Mouse (Mus musculus): Measurements from ENCODE around the gene Skint1. TPM values are rescaled to one million over a fixed set of nuclear protein-coding genes. Genes with fewer than 3 reads are reported as not detected.
"Not testable (repeated sequence)": the region's sequence is repeated elsewhere in the genome, so short reads cannot be mapped to it uniquely, and the experiment has no call there.

Gene Skint1
- not detected in 2 replicates for polyA plus RNA-seq (2014; fragmentation: Nextera tagmentation; extraction: Ambion mirVana)

DNA sequence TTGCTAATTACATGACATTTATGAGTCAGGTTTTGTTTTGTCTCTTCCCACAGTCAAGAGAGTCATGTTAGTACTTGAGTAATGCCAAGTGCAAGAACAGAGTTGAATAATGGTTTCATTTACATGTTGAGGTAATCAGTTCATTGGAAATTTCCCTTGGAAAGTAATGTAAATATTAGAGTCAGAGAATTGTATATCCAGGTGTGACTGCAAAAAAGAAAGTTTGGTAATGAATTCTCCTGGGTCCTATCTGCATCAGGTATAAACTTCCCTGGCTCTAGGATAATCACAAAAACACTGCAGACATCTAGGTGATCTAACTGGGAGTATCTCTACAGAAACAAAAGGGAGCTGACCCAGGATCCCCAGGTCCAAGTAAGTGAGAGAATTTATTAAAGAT is at the start of gene Skint1:
Gene Skint1 (plus strand): TSS at position 301 of the 400 bp plus-strand sequence.
- Histone ChIP-seq H3K36me3 (ENCODE audit: control insufficient read depth, insufficient read depth, low read length) (no peaks in the 10 kb centered on the region), H3K27ac (replicated peaks; ENCODE audit: low read depth, low read length) (no peak within 1 kb of the TSS), H3K4me2 (ENCODE audit: low read length) (no peak within 1 kb of the TSS), H3K4me1 (ENCODE audit: control insufficient read depth, insufficient read depth, low read length) (no peaks in the 10 kb centered on the region), H3K4me3 (replicated peaks; ENCODE audit: low read depth, low read length) (no peak within 1 kb of the TSS), H3K9ac (replicated peaks; ENCODE audit: low read length) (no peak within 1 kb of the TSS), H3K9me3 (ENCODE audit: control insufficient read depth, low read length) (no peaks in the 10 kb centered on the region), H3K27me3 (ENCODE audit: control insufficient read depth, insufficient read depth, low read length) (no peaks in the 10 kb centered on the region)
- no peak for ATAC-seq (ENCODE audit: low FRiP score, low TSS enrichment)
- no peak for DNase-seq

DNA sequence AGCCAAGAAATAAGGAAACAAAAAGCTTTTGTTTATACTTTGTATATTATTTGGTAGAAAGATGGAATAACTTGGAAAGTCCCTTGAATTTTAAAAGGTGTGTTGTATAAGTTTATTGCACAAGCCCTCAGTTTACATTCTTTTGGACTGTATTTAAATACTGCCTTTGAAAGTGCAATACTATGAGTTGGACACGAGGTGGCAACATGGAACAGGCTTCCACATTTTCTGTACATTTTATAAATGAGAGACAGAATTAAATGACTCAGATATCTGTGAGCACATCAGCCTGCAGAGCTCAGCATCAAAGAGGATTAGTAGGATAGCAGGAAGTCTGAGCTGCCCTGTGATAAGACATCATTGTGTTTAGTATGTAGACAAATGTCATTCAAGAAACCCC is 44.8 kb upstream of the Skint1 start:
- 30% methylated on average over 1 of the region's 1 CpGs for WGBS
- DNase-seq = peak; percentile 7

DNA sequence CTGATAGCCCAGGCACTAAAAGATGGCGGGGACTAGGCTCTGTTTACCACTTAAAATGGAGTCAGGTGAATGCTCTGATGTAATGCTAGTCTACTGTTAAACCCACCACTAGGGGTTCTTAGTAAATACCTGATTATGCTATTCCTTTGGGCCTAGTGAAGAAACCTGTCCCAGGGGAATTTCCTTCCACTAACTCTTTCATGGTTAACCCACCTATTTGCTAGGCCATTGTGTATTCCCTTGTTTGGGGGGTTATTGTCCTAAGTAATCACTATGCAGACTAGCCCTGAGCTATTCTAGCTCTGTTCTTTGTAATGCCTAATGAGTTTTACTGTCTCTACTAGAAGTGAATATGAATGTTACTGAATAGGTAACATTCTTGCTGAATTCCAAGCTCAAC is 42.8 kb upstream of the Skint1 start:
- 82% methylated on average over 1 of the region's 1 CpGs for WGBS
- DNase-seq; H3K9ac ChIP-seq (replicated peaks; ENCODE audit: low read length); H3K4me2 ChIP-seq (ENCODE audit: low read length); H3K4me3 ChIP-seq (replicated peaks; ENCODE audit: low read depth, low read length); ATAC-seq (ENCODE audit: low FRiP score, low TSS enrichment); H3K9me3 ChIP-seq (ENCODE audit: control insufficient read depth, low read length); H3K27ac ChIP-seq (replicated peaks; ENCODE audit: low read depth, low read length); H3K27me3 ChIP-seq (ENCODE audit: control insufficient read depth, insufficient read depth, low read length); H3K4me1 ChIP-seq (ENCODE audit: control insufficient read depth, insufficient read depth, low read length); H3K36me3 ChIP-seq (ENCODE audit: control insufficient read depth, insufficient read depth, low read length): not testable (repeated sequence)

More for the DNA sequence above, 44.8 kb upstream of the Skint1 start:
- H3K27me3 ChIP-seq (ENCODE audit: control insufficient read depth, insufficient read depth, low read length) = no peaks in the 10 kb centered on the region
- no peak overlapping the region for H3K9ac ChIP-seq (replicated peaks; ENCODE audit: low read length)
- H3K36me3 ChIP-seq (ENCODE audit: control insufficient read depth, insufficient read depth, low read length) = no peaks in the 10 kb centered on the region
- no peak overlapping the region for H3K4me2 ChIP-seq (ENCODE audit: low read length)
- no peak overlapping the region for H3K27ac ChIP-seq (replicated peaks; ENCODE audit: low read depth, low read length)
- H3K9me3 ChIP-seq (ENCODE audit: control insufficient read depth, low read length) = no peaks in the 10 kb centered on the region
- H3K4me3 ChIP-seq (replicated peaks; ENCODE audit: low read depth, low read length) = no peak overlapping the region
- no peak for ATAC-seq (ENCODE audit: low FRiP score, low TSS enrichment)
- H3K4me1 ChIP-seq (ENCODE audit: control insufficient read depth, insufficient read depth, low read length) = no peaks in the 10 kb centered on the region

GRCm38 (mm10) chr4:111963669-111964068 is 42.4 kb upstream of the Skint1 start:
- Histone ChIP-seq H3K27ac (replicated peaks; ENCODE audit: low read depth, low read length) (no peak overlapping the region), H3K9ac (replicated peaks; ENCODE audit: low read length) (no peak overlapping the region), H3K36me3 (ENCODE audit: control insufficient read depth, insufficient read depth, low read length) (no peaks in the 10 kb centered on the region), H3K4me1 (ENCODE audit: control insufficient read depth, insufficient read depth, low read length) (no peaks in the 10 kb centered on the region), H3K9me3 (ENCODE audit: control insufficient read depth, low read length) (no peaks in the 10 kb centered on the region), H3K4me3 (replicated peaks; ENCODE audit: low read depth, low read length) (no peak overlapping the region), H3K4me2 (ENCODE audit: low read length) (no peak overlapping the region), H3K27me3 (ENCODE audit: control insufficient read depth, insufficient read depth, low read length) (no peaks in the 10 kb centered on the region)
- DNase-seq (no peak), ATAC-seq (ENCODE audit: low FRiP score, low TSS enrichment) (no peak)
- 85% methylated on average over 3 of the region's 3 CpGs for WGBS

GRCm38 (mm10) chr4:111972623-111973022 is 33.4 kb upstream of the Skint1 start, which contains the start of gene Skint7:
Gene Skint7 (plus strand): TSS chr4:111972923.
- Histone ChIP-seq H3K27ac (replicated peaks; ENCODE audit: low read depth, low read length) (no peak within 1 kb of the TSS), H3K4me2 (ENCODE audit: low read length) (no peak within 1 kb of the TSS), H3K27me3 (ENCODE audit: control insufficient read depth, insufficient read depth, low read length) (no peaks in the 10 kb centered on the region), H3K36me3 (ENCODE audit: control insufficient read depth, insufficient read depth, low read length) (no peaks in the 10 kb centered on the region), H3K9me3 (ENCODE audit: control insufficient read depth, low read length) (no peaks in the 10 kb centered on the region), H3K9ac (replicated peaks; ENCODE audit: low read length) (no peak within 1 kb of the TSS), H3K4me3 (replicated peaks; ENCODE audit: low read depth, low read length) (no peak within 1 kb of the TSS), H3K4me1 (ENCODE audit: control insufficient read depth, insufficient read depth, low read length) (no peaks in the 10 kb centered on the region)
- WGBS = 93% methylated on average over 1 of the region's 1 CpGs
- ATAC-seq (ENCODE audit: low FRiP score, low TSS enrichment) = no peak
- DNase-seq = no peak

DNA sequence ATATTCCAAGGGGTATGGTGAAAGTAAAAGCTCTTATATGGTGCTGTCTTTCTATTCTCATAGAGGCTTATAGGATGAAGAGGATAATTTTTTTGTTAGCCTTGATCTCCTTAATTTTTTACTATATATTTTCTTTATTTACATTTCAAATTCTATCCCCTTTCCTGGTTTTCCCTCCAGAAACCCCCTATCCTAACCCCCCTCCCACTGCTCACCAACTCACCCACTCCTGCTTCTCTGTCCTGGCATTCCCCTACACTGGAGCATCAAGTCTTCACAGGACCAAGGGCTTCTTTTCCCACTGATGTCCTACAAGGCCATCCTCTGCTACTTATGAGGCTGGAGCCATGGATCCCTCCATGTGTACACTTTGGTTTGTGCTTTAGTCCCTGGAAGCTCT is 65.6 kb downstream of the Skint1 start, which contains the start of gene Skint4:
Gene Skint4 (plus strand): TSS at position 301 of the 400 bp plus-strand sequence.
- ATAC-seq (ENCODE audit: low FRiP score, low TSS enrichment) (no peak), DNase-seq (no peak)
- Histone ChIP-seq H3K4me2 (ENCODE audit: low read length) (no peak within 1 kb of the TSS), H3K4me3 (replicated peaks; ENCODE audit: low read depth, low read length) (no peak within 1 kb of the TSS), H3K4me1 (ENCODE audit: control insufficient read depth, insufficient read depth, low read length) (no peaks in the 10 kb centered on the region), H3K9me3 (ENCODE audit: control insufficient read depth, low read length) (no peaks in the 10 kb centered on the region), H3K9ac (replicated peaks; ENCODE audit: low read length) (no peak within 1 kb of the TSS), H3K36me3 (ENCODE audit: control insufficient read depth, insufficient read depth, low read length) (no peaks in the 10 kb centered on the region), H3K27me3 (ENCODE audit: control insufficient read depth, insufficient read depth, low read length) (no peaks in the 10 kb centered on the region), H3K27ac (replicated peaks; ENCODE audit: low read depth, low read length) (no peak within 1 kb of the TSS)

Other genes starting within 250 kb of the Skint1 start
- not detected in 2 replicates for gene Slc5a9, start 103.4 kb upstream of the Skint1 start, polyA plus RNA-seq (2014; fragmentation: Nextera tagmentation; extraction: Ambion mirVana)
- gene Skint8, start 86.9 kb upstream of the Skint1 start, polyA plus RNA-seq (2014; fragmentation: Nextera tagmentation; extraction: Ambion mirVana) = not detected in 2 replicates
- not detected in 2 replicates for gene Skint7, start 33.3 kb upstream of the Skint1 start, polyA plus RNA-seq (2014; fragmentation: Nextera tagmentation; extraction: Ambion mirVana)
- gene Skint4, start 65.7 kb downstream of the Skint1 start, polyA plus RNA-seq (2014; fragmentation: Nextera tagmentation; extraction: Ambion mirVana) = not detected in 2 replicates
- not detected in 2 replicates for gene Skint3, start 226.0 kb downstream of the Skint1 start, polyA plus RNA-seq (2014; fragmentation: Nextera tagmentation; extraction: Ambion mirVana)